Mouse (Mus musculus) mesoderm, embryonic 11.5 days (tissue): ENCODE data around the gene Gdf7.

Experiments used
- DNase-seq: peaks from one replicate; pipeline ENCODE4 v3.0.0-alpha.2; 2012; ENCODE audit warnings: low read depth, low spot score

Gdf7 gene

GRCm38 (mm10) chr12:8327675-8328053 is 25.9 kb upstream of the Gdf7 start:
- no peak for DNase-seq

DNA sequence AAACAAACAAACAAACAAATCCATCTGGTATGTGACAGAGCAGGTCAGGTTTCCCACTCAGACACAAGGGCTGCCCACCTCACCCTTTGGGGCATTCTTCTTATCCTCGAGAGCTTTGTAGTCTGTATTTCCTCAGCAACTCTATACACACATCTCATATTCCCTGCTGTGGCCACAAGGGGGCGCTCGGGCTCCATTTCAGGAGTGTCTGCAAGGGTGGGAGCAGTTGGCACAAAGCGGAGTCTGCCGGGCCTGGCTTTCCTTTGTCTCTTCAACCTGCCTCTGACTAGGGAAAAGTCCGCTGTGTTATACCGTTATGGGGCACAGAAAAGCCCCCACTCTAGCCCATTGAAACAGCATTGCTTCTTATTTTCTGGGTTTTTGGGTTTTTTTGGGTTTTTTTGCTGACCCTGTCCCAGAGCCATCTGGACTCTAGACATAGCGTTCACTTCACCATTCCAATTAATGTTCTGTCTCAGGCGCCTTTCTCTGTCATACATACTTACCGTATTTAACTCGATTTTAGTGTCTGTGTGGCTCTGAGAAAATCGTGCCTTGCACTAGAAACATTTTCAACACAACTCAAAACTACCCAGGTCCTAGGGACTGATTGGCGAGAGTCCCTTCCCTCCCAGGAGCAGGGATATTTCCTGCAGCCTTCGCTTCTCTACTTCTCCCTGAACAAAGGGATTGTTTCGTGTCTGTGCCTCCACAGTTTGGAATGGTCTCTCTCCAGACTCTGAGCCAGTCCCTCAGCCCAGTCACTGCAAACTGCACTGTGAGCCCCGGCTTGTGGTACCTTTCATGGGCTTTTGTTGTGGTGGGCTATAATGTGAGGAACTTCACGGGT is 25.3 kb upstream of the Gdf7 start:
- peak; percentile 94 for DNase-seq

DNA sequence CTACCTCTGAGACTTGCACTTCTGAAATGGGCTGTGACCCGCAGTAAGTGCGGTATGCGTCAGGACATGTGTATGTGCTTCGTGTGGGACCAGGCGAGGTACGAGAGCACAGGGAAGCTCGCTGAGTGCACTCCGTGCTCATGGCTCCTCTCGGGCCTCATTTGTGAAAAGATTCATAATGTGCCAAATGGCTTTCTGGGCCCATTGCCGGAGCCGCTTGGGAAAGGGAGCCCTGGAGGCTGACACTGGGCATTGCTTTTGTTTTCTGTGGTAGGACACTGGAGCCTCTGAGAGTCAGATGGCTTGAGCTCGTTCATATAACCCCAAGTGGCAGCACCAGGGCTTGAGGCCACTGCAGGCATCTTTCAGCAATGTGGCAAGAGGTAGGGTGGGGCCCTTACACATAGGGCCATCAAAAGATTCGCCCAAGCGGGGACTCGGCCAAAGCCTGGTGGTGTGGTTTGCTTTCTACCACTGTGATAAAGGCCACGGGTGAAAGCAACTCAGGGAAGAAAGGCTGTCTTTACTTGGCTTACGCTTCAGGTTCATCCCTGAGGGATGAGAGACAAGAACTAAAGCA is 24.3 kb upstream of the Gdf7 start:
- DNase-seq: no peak

DNA sequence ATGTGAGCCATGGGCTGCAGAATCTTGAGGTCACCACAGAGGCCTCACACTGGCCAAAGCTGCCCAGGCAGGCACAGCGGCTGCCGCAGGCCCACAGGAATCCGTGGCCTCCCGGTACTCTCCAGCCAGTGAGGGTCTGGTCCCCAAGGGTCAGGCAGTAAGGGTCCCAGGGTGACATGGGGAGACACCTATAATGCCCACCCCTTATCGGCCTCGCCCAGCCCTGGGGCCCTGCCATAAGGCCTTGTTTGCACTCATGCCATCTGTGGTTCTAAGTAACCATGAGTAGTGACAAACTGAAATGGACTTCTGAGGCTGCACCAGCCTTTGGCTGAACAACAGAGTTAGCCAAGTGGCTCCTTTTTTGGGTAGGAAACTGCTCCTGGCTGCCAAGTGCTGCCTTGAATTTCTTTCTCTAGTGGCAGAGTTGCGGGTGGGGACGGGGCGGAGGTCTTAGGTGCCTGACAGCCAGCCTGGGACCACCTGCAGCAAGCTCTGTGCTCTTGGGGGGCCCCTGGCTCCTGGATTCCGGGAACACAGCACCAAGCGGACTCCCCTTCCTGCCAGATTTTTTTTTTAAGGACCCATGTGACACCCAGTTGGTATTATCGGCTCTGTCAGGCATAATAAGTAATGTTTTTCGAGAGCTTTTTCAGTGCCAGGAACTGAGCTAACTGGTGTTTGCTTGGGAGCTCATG is 23.6 kb upstream of the Gdf7 start:
- no peak for DNase-seq

- DNase-seq: no peak
Observed at GRCm38 (mm10) chr12:8324086-8324485, 22.3 kb upstream of the Gdf7 start.

DNA sequence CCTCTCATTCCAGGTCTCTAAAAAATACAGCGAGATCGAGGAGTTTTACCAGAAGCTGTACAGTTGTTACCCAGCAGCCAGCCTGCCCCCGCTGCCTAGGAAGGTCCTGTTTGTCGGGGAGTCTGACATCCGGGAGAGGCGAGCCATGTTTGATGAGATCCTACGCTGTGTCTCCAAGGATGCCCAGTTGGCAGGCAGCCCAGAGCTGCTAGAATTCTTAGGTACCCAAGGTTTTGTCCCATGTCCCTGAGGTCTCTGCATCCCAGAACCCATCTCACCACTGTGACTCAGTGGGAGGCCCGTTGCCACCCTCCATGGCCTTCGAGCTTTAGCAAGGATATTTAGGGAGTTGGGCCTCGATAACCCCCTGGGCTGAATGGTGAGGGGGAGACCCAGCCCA is 19.8 kb upstream of the Gdf7 start:
- no peak for DNase-seq

- DNase-seq: peak; percentile 73
Observed at GRCm38 (mm10) chr12:8320084-8320713, 18.4 kb upstream of the Gdf7 start.

- no peak for DNase-seq
Observed at GRCm38 (mm10) chr12:8316541-8316940, 14.8 kb upstream of the Gdf7 start.

GRCm38 (mm10) chr12:8313773-8314172 is 12.0 kb upstream of the Gdf7 start:
- no peak for DNase-seq

- peak; percentile 89 for DNase-seq
Observed at GRCm38 (mm10) chr12:8313270-8313771, 11.6 kb upstream of the Gdf7 start, which contains the start of gene Hs1bp3. TSS of gene Hs1bp3 (plus strand) at chr12:8313432.

DNA sequence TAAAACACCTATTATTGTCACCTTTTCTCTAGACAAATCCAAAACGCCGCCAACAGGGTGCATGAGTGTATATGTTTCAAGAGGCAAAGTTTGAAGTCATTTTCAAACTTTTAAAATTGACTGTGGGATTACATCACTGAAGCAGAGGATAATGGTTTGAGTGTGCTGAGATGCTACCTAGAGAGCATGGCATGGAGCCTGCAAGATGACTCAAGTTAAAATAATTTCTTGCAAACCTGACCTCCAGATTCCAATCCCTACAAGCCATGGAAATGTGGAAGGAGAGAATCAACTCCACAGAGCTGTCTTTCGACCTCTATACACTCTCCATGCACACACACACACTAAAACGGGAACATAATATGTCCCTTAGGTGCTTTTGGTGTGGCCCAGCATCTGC is 10.5 kb upstream of the Gdf7 start:
- no peak for DNase-seq

- no peak for DNase-seq
Observed at GRCm38 (mm10) chr12:8310992-8311391, 9.2 kb upstream of the Gdf7 start.

GRCm38 (mm10) chr12:8306910-8307309 is 5.2 kb upstream of the Gdf7 start:
- DNase-seq: no peak

DNA sequence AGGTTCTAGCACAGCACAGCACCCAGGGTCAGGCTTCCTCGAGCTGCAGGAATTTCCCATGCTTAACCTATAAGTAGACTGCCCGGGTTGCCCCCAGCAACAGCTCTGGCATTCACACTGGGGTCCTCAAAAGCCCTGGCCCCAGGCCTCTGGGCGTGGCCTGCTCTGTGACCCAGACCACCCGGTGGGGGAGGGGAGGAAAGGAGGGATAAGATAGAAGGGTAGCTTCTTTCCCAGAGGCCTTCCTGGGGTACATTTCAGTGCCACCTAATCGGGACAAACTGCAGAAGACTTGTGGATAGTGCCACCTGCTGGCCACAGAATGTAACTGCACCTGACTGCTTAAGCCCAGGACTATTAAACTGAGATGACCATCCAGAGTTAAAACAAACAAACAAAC is 4.7 kb upstream of the Gdf7 start:
- DNase-seq: peak; percentile 79

DNA sequence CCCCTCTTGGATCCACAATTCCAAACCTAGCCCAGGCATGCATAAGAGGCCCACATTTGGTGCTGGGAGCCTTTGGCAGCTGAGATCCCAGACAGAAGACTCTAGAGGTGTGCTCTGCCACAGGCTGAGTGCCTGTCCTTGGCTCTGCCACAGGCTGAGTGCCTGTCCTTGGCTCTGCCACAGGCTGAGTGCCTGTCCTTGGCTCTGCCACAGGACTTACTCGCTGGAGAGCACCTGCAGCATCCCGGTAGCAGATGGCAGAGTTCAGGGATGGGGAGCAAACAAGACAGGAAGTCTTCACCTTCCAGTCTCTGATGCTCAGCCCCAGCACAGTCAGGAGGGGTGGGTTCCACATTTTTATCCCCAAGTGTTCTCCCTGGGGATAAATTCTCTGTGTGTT is 3.5 kb upstream of the Gdf7 start:
- no peak for DNase-seq

- DNase-seq: no peak
Observed at GRCm38 (mm10) chr12:8301011-8301814, 541 bp downstream of the Gdf7 start.

DNA sequence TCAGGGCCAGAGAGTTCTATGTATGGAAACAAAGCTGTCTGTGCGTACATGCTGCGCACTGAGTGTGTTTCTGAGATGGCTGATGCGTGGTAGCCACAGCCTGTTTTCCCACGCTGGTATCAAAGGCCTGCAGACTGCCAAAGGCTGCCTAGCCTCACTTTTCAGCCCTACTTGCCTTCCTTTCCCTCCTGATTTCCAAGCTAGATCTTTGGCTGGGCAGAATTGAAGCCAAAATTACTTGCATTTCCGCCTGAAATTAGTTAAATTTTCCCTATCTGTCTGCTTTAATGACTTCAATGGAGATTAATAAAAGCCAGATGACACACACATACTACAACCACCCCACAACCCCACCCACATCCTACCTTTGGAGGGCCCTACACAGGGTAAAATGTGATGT is 1.2 kb downstream of the Gdf7 start:
- no peak for DNase-seq

- DNase-seq: no peak
Observed at GRCm38 (mm10) chr12:8300111-8300480, 1.7 kb downstream of the Gdf7 start.

DNA sequence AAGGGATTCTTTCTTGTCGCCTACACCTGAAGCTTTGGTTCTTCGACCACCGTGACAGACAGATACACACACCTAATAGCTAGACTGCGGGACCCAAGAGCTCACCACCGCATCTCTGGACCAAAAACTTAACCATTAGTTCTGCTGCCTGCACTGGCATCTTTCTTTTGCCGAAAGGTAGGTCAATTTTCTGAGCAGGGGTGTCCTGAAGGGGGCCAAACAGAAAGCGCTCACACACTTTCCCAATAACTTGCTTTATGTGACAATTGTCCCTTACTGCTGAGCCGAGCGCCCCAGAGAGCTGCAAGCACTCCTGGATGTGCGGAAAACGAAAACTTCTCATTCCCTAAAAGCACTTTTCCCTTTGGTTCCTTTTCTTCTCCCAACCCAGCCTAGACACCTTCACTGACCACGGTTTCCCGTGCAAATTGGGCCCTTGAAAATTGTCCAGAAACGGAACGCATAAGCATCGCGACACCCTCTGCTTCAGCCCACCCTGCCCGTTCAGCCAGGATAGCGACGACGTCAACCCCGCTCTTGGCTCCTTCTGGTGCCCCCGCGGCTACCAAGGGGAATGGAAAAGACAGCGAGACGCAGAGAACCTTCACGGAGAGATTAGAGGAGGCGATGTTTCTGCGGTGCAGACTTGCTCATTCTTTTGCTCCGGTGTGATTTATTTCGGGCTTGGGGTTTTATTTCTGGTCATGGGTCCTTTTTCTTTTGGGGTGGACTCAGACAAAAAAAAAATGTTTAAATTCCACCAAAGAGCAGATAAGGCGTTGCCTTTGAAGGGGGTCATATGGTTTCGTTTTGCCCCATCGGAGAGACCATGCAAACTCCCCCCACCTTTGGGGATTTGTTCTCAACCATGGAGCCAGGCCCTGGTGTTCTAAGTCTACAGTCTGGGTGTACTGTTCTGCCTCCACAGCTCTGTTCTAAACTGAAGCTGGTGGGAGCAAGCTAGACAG is 2.3 kb downstream of the Gdf7 start:
- no peak for DNase-seq
